Mouse (Mus musculus) adrenal gland, postnatal 4 days (tissue): ENCODE measurements around the gene Dcaf10. TPM values are rescaled to one million over a fixed set of nuclear protein-coding genes. Genes with fewer than 3 reads are reported as not detected.
"Not testable (repeated sequence)": the region's sequence is repeated elsewhere in the genome, so short reads cannot be mapped to it uniquely, and the experiment has no call there.

Experiments used
- DNase-seq, 2 experiments: peaks; one replicate each; pipeline ENCODE4 v3.0.0; 2021 to 2022; ENCODE audit warnings: low spot score in 2 of 2, mixed read lengths in 2 of 2
- long read RNA-seq, 2 experiments: library from polyadenylated mRNA; stranded (forward); transcript quantifications; one replicate each; pipeline ENCODE4 v2.0.0; 2021
- total RNA-seq, 2 experiments: library from RNA; stranded (reverse); gene quantifications; 2 replicates each; pipeline ENCODE4 v1.2.3; 2021

The Dcaf10 gene
- 10 to 100 TPM; 30.2 to 35.2 TPM for total RNA-seq
- long read RNA-seq, experiment 1, full-length matches to known transcripts: 10 of 13 reads
- long read RNA-seq, experiment 1, partial matches to known transcripts: 0 of 13 reads
- long read RNA-seq, experiment 1, other reads (novel, unspliced or antisense): 3 of 13 reads
- long read RNA-seq, experiment 2, full-length matches to known transcripts: 38 of 53 reads
- long read RNA-seq, experiment 2, partial matches to known transcripts: 4 of 53 reads
- long read RNA-seq, experiment 2, other reads (novel, unspliced or antisense): 11 of 53 reads

DNA sequence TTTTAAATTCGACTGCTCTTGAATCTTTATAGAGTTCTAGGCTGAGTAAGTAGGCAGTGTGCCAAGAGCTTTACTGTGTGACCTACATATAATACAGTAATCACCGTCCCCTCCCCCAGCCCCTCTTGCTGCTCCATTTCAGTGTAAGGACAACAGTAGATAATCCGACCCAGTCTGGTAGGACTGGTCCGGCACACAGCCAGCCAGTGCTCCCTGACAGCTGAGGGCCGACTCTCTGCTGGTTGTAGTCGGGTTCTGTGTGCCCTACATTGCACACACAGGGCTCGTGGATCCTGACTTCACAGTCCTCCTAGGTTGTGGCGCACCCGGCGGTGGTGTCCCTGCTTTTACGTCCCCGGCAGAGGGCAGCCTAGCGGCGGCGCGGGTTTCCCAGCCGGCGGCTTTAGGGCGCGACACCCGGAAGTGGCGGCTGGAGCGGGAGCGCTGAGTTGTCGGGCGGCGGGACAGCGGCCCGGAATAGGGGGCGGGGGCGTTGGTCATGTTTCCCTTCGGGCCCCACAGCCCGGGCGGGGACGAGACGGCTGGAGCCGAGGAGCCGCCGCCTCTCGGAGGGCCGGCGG lies at the start of gene Dcaf10:
TSS of gene Dcaf10 (plus strand) at position 433 of the 581 bp plus-strand sequence.
- peak; percentile 91 to 96 for DNase-seq

DNA sequence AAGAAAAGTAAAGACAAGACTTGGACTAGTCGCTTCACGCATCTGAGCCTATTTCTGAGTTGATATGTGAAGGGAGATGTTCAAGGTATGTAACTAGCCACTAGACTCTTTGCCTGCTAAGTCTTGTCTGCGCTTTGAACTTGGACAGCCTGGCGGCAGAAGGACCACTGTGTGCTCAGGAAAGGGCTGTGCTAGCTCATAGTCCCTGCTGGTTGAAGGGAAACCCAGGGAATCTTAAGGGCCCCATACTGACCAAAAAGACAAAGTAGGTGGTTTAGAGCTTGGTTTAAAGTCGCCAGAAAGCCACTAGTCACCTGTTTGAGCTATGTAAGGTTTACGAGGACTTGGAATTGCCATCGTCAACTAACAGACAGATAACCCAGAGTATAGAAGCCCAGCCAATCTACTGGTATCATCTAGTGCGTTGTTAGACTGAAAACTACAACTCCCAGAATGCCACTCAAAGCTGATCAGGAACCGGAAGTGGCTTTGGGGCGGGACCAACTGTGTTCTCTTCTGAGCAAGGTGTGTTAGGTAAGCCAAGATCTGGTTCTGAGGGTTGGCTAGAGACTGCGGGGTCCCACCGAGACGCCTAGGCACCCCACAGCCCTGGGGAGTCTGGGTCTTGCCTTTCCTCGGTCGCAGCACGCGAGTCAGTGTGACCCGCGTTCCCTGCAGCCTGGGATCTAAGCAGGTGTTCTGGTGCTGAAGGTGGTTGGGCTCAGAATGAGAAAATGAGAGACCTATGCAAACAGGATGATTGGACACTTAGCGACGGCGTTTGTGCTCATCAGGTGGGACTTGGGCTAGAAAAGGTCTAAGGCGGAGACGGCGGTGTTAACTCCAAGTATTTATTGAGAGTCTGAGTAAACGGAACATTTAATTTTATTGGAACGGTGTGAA lies 45.0 kb upstream of the Dcaf10 start, which contains the start of gene Trmt10b:
TSS of gene Trmt10b (plus strand) at position 466 of the 903 bp plus-strand sequence.
- DNase-seq: no peak

- DNase-seq: no peak
These were observed 36.4 kb upstream of the Dcaf10 start for GRCm38 (mm10) chr4:45305536-45305935.

GRCm38 (mm10) chr4:45308046-45308445 lies 33.9 kb upstream of the Dcaf10 start:
- no peak for DNase-seq

- no peak for DNase-seq
These were observed 33.3 kb upstream of the Dcaf10 start for GRCm38 (mm10) chr4:45308606-45309005.

DNA sequence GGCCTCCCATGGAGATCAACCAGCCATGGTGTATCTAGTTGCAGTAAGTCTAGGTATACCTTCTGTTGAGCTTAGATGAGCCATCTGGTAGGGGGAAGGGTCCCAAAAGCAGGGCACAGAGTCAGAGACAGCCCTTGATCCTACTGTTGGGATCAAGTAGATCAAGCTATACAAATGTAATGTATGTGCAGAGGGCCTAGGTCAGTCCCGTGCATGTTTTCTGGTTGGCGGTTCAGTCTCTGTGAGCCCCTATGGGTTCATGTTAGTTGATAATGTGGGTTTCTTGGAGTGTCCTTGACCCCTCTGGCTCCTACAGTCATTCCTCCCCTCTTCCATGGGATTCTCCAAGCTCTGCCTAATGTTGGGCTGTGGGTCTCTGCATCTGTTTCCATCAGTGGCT lies 30.8 kb upstream of the Dcaf10 start:
- DNase-seq: no peak

GRCm38 (mm10) chr4:45320159-45320816 lies 21.6 kb upstream of the Dcaf10 start:
- DNase-seq: peak; percentile 66 to 75

- no peak for DNase-seq
These were observed 10.8 kb upstream of the Dcaf10 start for GRCm38 (mm10) chr4:45331139-45331538.

GRCm38 (mm10) chr4:45332466-45332865 lies 9.4 kb upstream of the Dcaf10 start:
- no peak for DNase-seq

DNA sequence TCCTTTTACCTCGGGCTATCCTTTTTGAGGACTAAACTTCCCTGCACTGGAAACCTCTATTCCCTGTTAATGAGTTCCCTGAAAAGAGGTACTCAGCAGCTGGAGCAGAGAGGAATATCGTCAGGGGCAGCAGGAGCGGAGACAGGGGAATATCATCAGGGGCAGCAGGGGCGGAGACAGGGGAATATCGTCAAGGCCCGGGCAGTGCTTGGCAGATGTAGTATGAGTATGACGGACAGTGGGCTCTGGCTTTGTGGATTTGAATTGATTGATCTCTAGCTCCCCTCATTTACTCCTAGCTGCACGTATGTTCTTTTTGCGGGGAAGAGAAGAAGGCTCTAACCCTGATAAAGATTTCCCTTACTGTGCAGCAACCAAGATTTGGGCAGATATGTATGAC lies 675 bp upstream of the Dcaf10 start:
- no peak for DNase-seq

DNA sequence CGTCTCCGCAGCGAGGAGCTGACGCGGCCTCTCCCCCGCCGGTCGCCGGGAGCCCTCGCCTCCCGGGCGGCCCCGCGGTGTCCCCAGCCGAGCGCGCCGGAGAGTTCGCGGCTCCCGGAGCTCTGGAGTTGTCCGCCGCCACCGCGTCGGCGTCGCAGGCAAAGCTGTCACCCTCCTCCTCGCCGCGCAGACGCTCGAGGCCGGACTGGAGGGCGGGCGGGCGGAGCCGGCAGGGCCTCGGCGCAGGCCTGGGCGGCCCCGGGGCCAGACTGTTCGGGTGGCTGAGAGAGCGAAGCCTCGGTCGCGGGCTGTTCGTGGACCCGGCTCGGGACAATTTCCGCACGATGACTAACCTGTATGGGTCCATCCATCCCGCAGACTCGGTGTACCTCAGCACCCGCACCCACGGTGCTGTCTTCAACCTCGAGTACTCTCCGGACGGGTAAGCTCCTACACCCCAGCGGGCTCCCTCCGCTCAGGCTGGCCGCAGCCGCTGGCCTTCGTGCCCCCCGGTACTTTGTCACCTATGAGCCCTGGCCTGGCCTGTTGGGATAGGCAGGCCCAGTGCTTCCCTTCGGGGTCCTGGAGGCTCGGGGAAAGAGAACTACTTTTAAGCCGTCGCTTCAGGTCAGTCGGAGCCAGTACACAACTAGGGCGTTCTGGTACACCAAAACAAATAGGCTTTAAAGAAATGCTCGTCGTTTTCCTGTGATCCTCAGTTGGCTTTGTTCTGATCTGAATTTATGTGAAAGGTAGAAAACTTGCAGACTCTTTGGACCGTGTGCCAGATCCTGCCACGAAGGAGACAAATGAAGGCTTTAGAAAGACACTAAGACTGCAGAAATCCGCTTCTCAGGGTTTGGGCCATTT lies 620 bp downstream of the Dcaf10 start, which contains the start of gene Exosc3:
TSS of gene Exosc3 (minus strand) at position 447 of the 870 bp plus-strand sequence.
- peak in 1 of 2 experiments; percentile 37 for DNase-seq

DNA sequence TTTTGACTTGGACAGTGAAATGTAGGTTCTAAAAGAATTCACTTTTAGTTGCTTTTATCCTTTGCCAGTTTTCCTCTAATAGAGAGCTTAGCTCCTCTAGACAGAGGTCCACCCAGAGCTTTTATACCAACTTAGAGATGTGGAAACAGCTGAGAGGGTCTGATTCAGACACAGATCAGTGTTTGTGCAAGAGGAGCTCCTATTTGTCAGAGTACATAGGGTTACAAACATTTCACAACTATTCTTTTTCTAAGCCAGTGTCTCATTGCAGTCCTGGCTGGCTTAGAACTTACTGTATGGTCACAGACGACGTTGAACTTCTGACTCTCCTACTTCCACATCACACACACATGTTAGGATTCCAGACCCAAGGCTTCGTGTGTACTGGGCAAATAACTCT lies 14.8 kb downstream of the Dcaf10 start:
- DNase-seq: no peak

DNA sequence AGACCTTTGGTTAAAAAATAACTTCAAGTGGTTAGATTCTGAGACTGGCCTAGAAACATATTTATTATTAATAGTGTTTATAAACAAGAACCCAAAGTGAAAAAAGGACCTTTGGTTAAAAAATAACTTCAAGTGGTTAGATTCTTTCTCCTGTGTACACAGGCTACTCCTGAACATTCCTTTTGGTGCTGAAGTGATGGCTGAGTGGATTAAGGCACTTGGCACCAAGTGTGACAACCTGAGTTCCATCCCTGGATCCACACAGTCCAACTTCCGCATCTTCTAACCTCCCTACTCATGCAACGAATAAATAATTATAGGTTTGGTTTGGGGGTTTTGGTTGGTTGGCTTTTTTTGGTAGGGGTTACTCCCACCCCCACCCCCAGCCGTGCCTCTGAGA lies 29.4 kb downstream of the Dcaf10 start:
- no peak for DNase-seq

- no peak for DNase-seq
These were observed 33.0 kb downstream of the Dcaf10 start for GRCm38 (mm10) chr4:45374879-45375278.

GRCm38 (mm10) chr4:45376573-45376972 lies 34.7 kb downstream of the Dcaf10 start:
- DNase-seq: no peak

- DNase-seq: not testable (repeated sequence)
These were observed 39.1 kb downstream of the Dcaf10 start for GRCm38 (mm10) chr4:45380903-45381580.

DNA sequence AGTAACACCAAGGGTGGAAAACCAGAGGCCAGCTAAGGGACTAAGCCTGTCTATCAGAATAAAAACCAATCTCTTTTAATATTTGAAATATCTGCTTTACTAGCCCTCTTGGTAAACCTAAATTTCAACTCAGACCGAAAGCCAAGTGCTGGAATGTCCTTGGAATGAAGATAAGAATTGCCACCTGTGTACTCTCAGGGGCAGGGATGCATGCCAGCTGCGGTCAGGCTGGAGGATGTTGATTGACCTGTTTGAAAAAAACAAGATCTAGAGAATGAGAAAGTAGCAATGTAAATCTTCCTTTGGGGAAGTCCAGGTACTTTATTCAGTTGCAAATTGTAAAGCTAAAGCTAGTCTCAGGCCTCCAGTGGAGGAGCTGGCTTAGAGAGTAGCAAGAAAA lies 40.2 kb downstream of the Dcaf10 start:
- DNase-seq: not testable (repeated sequence)

GRCm38 (mm10) chr4:45387296-45387695 lies 45.4 kb downstream of the Dcaf10 start:
- not testable (repeated sequence) for DNase-seq

- no peak for DNase-seq
These were observed 50.2 kb downstream of the Dcaf10 start for GRCm38 (mm10) chr4:45392099-45392498.

- DNase-seq: no peak
These were observed 50.7 kb downstream of the Dcaf10 start for GRCm38 (mm10) chr4:45392572-45392971.
